Mouse (Mus musculus) liver, embryonic 14.5 days (tissue): ENCODE measurements around the gene Sept1. TPM values are rescaled to one million over a fixed set of nuclear protein-coding genes. Genes with fewer than 3 reads are reported as not detected.

Experiments used
- ATAC-seq: fragments of 200-750 bp; cut with Nextera tagmentation; 2 replicates; pipeline ENCODE4 v1.8.0; 2017; ENCODE audit warnings: moderate number of reproducible peaks, mild to moderate bottlenecking, moderate library complexity; ENCODE audit not compliant: insufficient read depth
- DNase-seq, 3 experiments: peaks; one replicate each; pipeline ENCODE4 v3.0.0-alpha.2; 2012 to 2013; ENCODE audit warnings: low read depth in 3 of 3, low spot score in 3 of 3
- H3K27ac ChIP-seq: fragments of 300-500 bp; sonication (generic); 2 replicates; pipeline ENCODE4 v1.5.1; 2014; ENCODE audit warnings: moderate library complexity, mild to moderate bottlenecking, control low read depth, inconsistent platforms
- H3K27me3 ChIP-seq: fragments of 300-500 bp; sonication (generic); 2 replicates; pipeline ENCODE4 v1.6.1; 2014; ENCODE audit warnings: mild to moderate bottlenecking, low read length, moderate library complexity; ENCODE audit not compliant: control insufficient read depth, insufficient read depth
- H3K36me3 ChIP-seq: fragments of 300-500 bp; sonication (generic); replicated peaks from 2 replicates; pipeline ENCODE4 v1.6.1; 2014; ENCODE audit warnings: low read depth; ENCODE audit not compliant: control insufficient read depth, insufficient read depth
- H3K4me1 ChIP-seq, 2 experiments: fragments of 200-500 bp in 1 of 2; fragments of 300-500 bp in 1 of 2; sonication (generic) in 1 of 2; replicated peaks; 2 replicates each; pipeline ENCODE4 v1.6.1; 2012 to 2014; ENCODE audit warnings: antibody characterized with exemption in 1 of 2, inconsistent platforms in 1 of 2, low read length in 1 of 2; ENCODE audit not compliant: control insufficient read depth in 2 of 2, insufficient read depth in 2 of 2
- H3K4me2 ChIP-seq: fragments of 300-500 bp; sonication (generic); 2 replicates; pipeline ENCODE4 v1.6.1; 2014; ENCODE audit warnings: low read depth, mild to moderate bottlenecking, control low read depth, moderate library complexity
- H3K4me3 ChIP-seq, 2 experiments: fragments of 200-500 bp in 1 of 2; fragments of 300-500 bp in 1 of 2; sonication (generic) in 1 of 2; 2 replicates each; pipeline ENCODE4 v1.5.1; 2012 to 2014; ENCODE audit warnings: low read depth in 2 of 2, low read length in 2 of 2, mild to moderate bottlenecking in 2 of 2, control low read depth in 1 of 2, inconsistent platforms in 1 of 2, moderate library complexity in 1 of 2; ENCODE audit not compliant: insufficient read depth in 1 of 2
- H3K9ac ChIP-seq: fragments of 300-500 bp; sonication (generic); replicated peaks from 2 replicates; pipeline ENCODE4 v1.6.1; 2014; ENCODE audit warnings: mild to moderate bottlenecking, control low read depth, moderate library complexity
- H3K9me3 ChIP-seq: fragments of 300-500 bp; sonication (generic); 2 replicates; pipeline ENCODE4 v1.6.1; 2016; ENCODE audit warnings: low read length, mixed read lengths; ENCODE audit not compliant: control insufficient read depth
- CTCF ChIP-seq: IDR thresholded peaks from 2 replicates; pipeline ENCODE4 v1.5.1; 2016; ENCODE audit warnings: antibody characterized with exemption, low read depth, control low read depth
- EP300 ChIP-seq: IDR thresholded peaks from 2 replicates; pipeline ENCODE4 v1.6.1; 2016; ENCODE audit warnings: antibody characterized with exemption, low read depth
- WGBS: fragments of 180-500 bp; shearing (Covaris S2); extraction: QIAGEN DNeasy Blood & Tissue Kit; methylation state at CpG from one replicate; pipeline ENCODE4 v1.1.7; 2014; ENCODE audit not compliant: insufficient replicate concordance; 5-methylcytosine and 5-hydroxymethylcytosine counted together
- polyA plus RNA-seq, 2 experiments: library from polyadenylated mRNA; depleted of rRNA in 1 of 2; stranded (reverse) in 1 of 2; unstranded in 1 of 2; fragments of >200 nt; fragmentation: Nextera tagmentation in 1 of 2; extraction: Ambion mirVana in 1 of 2; gene quantifications; 2 replicates each; pipeline versions ENCODE4 v1.2.1 to v1.2.3; 2012 to 2014

The Sept1 gene
- polyA plus RNA-seq, 2 experiments = 7.0 to 16.1 TPM

DNA sequence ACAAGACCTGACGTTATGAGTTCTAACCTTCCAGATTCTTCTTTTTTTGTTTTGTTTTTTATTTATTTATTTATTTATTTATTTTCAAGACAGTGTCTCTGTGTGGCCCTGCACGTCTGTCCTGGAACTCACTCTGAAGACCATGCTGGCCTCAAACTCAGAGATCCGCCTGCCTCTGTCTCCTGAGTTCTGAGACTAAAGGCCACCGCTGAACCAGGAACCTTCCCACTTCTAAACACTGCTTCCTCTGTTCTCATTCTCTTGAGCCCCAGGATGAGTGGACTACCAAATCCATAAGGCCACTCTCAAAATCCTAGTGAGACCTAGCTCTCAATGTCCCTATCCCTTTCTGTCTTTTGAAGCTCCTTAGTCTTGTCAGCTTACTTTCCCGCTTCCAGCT, 23.1 kb downstream of the Sept1 start:
- ATAC-seq (no peak), DNase-seq (no peak)
- peaks cover 15 to 16% of the 10 kb centered on the region in 2 experiments for H3K4me1 ChIP-seq
- H3K4me3 ChIP-seq = peak overlapping the region; percentile 21 to 95
- TF ChIP-seq CTCF (no peak), EP300 (no peak)
- H3K36me3 ChIP-seq = no peaks in the 10 kb centered on the region; the same call in 1 of the 2 replicates
- H3K4me2 ChIP-seq = peak overlapping the region; percentile 91
- peak overlapping the region; percentile 99 for H3K9ac ChIP-seq
- peak overlapping the region; percentile 85 for H3K27ac ChIP-seq
- H3K9me3 ChIP-seq = no peaks in the 10 kb centered on the region
- 75% methylated on average over 5 of the region's 5 CpGs for WGBS
- no peaks in the 10 kb centered on the region for H3K27me3 ChIP-seq

DNA sequence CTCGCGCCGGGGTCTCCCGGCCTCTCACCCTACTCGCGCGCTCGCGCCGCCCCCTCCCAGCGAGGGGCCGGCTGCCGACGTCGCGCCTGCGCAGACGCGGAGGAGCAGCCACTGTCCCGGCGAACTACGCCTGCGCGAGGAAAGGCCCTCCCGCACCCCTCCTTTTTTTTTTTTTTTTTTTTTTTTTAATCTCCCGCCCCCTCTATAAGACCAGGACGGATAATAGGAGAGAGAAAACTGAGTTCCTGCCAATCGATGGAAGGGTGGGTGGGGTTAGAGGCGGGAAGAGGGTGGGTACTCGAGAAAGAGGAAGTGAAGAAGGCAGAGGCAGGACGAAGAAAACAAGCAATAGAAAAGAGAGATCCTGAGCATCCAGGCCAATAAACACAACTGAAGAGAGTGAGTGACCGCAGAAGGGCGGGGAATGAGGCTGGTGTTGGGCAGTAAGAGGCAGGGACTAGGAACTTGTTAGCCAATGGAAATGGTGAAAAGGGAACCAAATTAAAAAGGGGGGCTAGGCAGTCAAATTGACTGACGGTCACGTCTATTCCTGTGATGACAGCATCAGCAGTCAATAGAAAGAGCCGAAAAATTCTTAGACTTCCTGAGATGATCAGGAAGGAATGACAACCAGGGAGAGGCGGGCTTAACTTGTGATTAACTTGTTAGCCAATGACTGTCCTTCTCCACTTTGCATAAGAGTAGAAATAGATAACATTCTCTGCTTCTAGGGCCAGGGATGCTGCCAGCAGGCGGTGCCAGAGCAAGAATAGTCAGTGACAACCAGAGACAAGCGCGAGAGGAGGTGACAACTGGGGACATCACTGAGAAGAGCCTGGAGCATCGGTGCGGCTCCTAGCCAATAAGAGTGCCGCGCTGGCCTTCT, 24.1 kb downstream of the Sept1 start, which contains the start of gene Mylpf:
TSS of gene Mylpf (plus strand) at position 338 of the 886 bp plus-strand sequence.
- DNase-seq (peak; percentile 94 to 97 (median 95)), ATAC-seq (peak; percentile 85)
- peak within 1 kb of the TSS; percentile 85 for H3K27ac ChIP-seq
- TF ChIP-seq EP300 = no peak
- TF ChIP-seq CTCF = peak; percentile 88
- no peaks in the 10 kb centered on the region for H3K9me3 ChIP-seq
- 0% methylated on average over 36 of the region's 44 CpGs for WGBS
- peaks cover 15 to 16% of the 10 kb centered on the region in 2 experiments for H3K4me1 ChIP-seq
- H3K9ac ChIP-seq = peak within 1 kb of the TSS; percentile 99
- H3K4me2 ChIP-seq = peak within 1 kb of the TSS; percentile 91
- H3K27me3 ChIP-seq = no peaks in the 10 kb centered on the region
- no peaks in the 10 kb centered on the region; the same call in none of the 2 replicates for H3K36me3 ChIP-seq
- H3K4me3 ChIP-seq = peak within 1 kb of the TSS; percentile 78 to 95

GRCm38 (mm10) chr7:127208295-127208552, 24.7 kb downstream of the Sept1 start, which contains the start of gene Tbc1d10b:
Tbc1d10b (minus strand) TSS chr7:127208468.
- WGBS = under 1% methylated on average over 31 of the region's 44 CpGs
- ATAC-seq = peak; percentile 53

DNA sequence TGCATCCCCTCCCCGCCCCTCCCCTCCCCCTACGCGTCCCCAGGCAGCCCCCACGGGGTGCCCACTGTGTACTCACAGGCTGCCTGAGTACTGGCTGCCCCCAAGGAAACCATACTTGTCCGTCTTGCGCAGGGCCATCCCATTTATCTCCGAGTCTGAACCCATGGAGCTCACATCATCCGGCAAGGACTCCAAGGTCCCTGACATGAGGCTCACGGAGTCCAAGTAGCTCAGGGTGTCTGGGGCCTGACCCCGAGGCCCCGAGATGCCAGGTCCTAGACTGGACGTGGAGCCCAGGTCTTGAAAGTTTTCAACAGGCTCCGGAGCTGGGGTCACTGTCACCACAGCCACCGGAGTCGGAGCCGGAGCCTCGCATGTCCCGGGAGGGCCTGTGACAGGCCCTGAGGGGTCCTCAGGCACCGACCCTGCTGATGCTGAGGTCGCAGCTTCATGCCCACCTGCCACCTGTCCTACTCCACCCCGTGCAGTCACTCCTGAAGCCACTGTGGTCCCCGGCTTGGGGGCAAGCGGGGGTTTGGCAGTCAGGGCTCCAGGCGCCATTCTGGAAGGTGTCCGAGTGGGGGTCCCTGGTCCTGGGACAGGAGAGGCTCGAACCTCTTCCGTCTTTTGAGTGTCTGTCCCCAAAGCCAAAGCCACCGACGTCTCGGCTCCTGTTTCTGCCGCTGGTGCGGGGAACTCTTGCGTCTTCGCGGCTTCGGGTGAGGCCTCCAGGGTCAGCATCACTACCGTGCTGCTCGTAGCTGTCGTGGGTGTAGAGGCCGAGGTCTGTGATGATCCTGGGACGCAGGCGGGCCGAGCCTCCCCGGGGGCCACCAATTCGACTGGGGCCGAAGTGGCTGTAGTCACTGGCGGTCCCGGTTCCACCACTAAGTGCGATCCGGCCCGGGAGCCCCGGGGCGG, 25.3 kb downstream of the Sept1 start:
- H3K9me3 ChIP-seq = no peaks in the 10 kb centered on the region
- peaks cover 10% of the 10 kb centered on the region for H3K36me3 ChIP-seq
- H3K4me3 ChIP-seq = peak overlapping the region; percentile 78 to 95
- H3K4me2 ChIP-seq = peak overlapping the region; percentile 91
- under 1% methylated on average over 53 of the region's 53 CpGs for WGBS
- ATAC-seq (no peak), DNase-seq (no peak)
- no peaks in the 10 kb centered on the region for H3K27me3 ChIP-seq
- peak overlapping the region; percentile 99 for H3K9ac ChIP-seq
- TF ChIP-seq EP300 = no peak
- TF ChIP-seq CTCF = no peak
- H3K27ac ChIP-seq = peak overlapping the region; percentile 85
- peaks cover 15 to 16% of the 10 kb centered on the region in 2 experiments for H3K4me1 ChIP-seq

More at GRCm38 (mm10) chr7:127208295-127208552, 24.7 kb downstream of the Sept1 start, which contains the start of gene Tbc1d10b:
- TF ChIP-seq CTCF = no peak
- no peak for TF ChIP-seq EP300
- Histone ChIP-seq H3K4me2 (peak within 1 kb of the TSS; percentile 91), H3K36me3 (peaks cover 6% of the 10 kb centered on the region), H3K9ac (peak within 1 kb of the TSS; percentile 99), H3K9me3 (no peaks in the 10 kb centered on the region), H3K27me3 (no peaks in the 10 kb centered on the region), H3K27ac (peak within 1 kb of the TSS; percentile 85), H3K4me3 (peak within 1 kb of the TSS; percentile 78 to 95), H3K4me1 (peaks cover 15 to 16% of the 10 kb centered on the region in 2 experiments)
- DNase-seq = no peak
